Mouse (Mus musculus) liver, embryonic 13.5 days (tissue): Measurements from ENCODE around the gene Olfr519. TPM values are rescaled to one million over a fixed set of nuclear protein-coding genes. Genes with fewer than 3 reads are reported as not detected.

ENCODE experiments used
- ATAC-seq: fragments of 200-750 bp; cut with Nextera tagmentation; 2 replicates; pipeline ENCODE4 v1.8.0; 2017; ENCODE audit warnings: low read depth, mild to moderate bottlenecking, moderate number of reproducible peaks, moderate library complexity
- DNase-seq: peaks from one replicate; pipeline ENCODE4 v3.0.0; 2022
- H3K27ac ChIP-seq: fragments of 300-500 bp; sonication (generic); 2 replicates; pipeline ENCODE4 v1.5.1; 2015; ENCODE audit warnings: moderate library complexity, mild to moderate bottlenecking, inconsistent platforms
- H3K27me3 ChIP-seq: fragments of 300-500 bp; sonication (generic); 2 replicates; pipeline ENCODE4 v1.6.1; 2015; ENCODE audit warnings: mild to moderate bottlenecking, inconsistent platforms
- H3K36me3 ChIP-seq: fragments of 300-500 bp; sonication (generic); 2 replicates; pipeline ENCODE4 v1.6.1; 2015; ENCODE audit warnings: mild to moderate bottlenecking, inconsistent platforms
- H3K4me1 ChIP-seq: fragments of 300-500 bp; sonication (generic); replicated peaks from 2 replicates; pipeline ENCODE4 v1.6.1; 2015; ENCODE audit warnings: inconsistent platforms
- H3K4me2 ChIP-seq: fragments of 300-500 bp; sonication (generic); 2 replicates; pipeline ENCODE4 v1.6.1; 2015; ENCODE audit warnings: inconsistent platforms, mild to moderate bottlenecking, moderate library complexity
- H3K4me3 ChIP-seq: fragments of 300-500 bp; sonication (generic); replicated peaks from 2 replicates; pipeline ENCODE4 v1.5.1; 2015; ENCODE audit warnings: mild to moderate bottlenecking, inconsistent platforms
- H3K9ac ChIP-seq: fragments of 300-500 bp; sonication (generic); 2 replicates; pipeline ENCODE4 v1.6.1; 2015; ENCODE audit warnings: mild to moderate bottlenecking, inconsistent platforms
- H3K9me3 ChIP-seq: fragments of 300-500 bp; sonication (generic); replicated peaks from 2 replicates; pipeline ENCODE4 v1.6.1; 2016; ENCODE audit warnings: inconsistent platforms
- WGBS: fragments of 180-500 bp; shearing (Covaris S2); methylation state at CpG from one replicate; pipeline ENCODE4 v1.1.7; 2015; ENCODE audit not compliant: insufficient replicate concordance; 5-methylcytosine and 5-hydroxymethylcytosine counted together
- polyA plus RNA-seq: library from polyadenylated mRNA; unstranded; fragments of >200 nt; fragmentation: Nextera tagmentation; extraction: Ambion mirVana; gene quantifications from 2 replicates; pipeline ENCODE4 v1.2.1, GENCODE M21; 2015

Gene Olfr519
- polyA plus RNA-seq, 1 experiment from 2014 or later, result not detected

GRCm38 (mm10) chr7:108903969-108904368 is 9.7 kb upstream of the Olfr519 start:
- no peak for ATAC-seq
- WGBS, result 52% methylated on average over 2 of the region's 2 CpGs
- Histone ChIP-seq H3K4me3 (no peak overlapping the region), H3K9me3 (0 out of 2 replicates have a peak, but pooled peaks cover 2% of the 10 kb centered on the region), H3K27me3 (no peaks in the 10 kb centered on the region), H3K4me1 (no peaks in the 10 kb centered on the region), H3K36me3 (no peaks in the 10 kb centered on the region), H3K27ac (no peak overlapping the region), H3K9ac (no peak overlapping the region), H3K4me2 (no peak overlapping the region)
- no peak for DNase-seq

- no peak within 1 kb of the TSS for H3K4me2 ChIP-seq
- H3K27me3 ChIP-seq, result no peaks in the 10 kb centered on the region
- no peak within 1 kb of the TSS for H3K4me3 ChIP-seq
- H3K9me3 ChIP-seq, result no peaks in the 10 kb centered on the region
- 68% methylated on average over 4 of the region's 4 CpGs for WGBS
- DNase-seq (no peak), ATAC-seq (no peak)
- H3K36me3 ChIP-seq, result no peaks in the 10 kb centered on the region
- H3K9ac ChIP-seq, result no peak within 1 kb of the TSS
- no peak within 1 kb of the TSS for H3K27ac ChIP-seq
- H3K4me1 ChIP-seq, result no peaks in the 10 kb centered on the region
Measured at GRCm38 (mm10) chr7:108884906-108885305, 9.3 kb downstream of the Olfr519 start, which contains the start of gene Olfr518. TSS of gene Olfr518 (minus strand) at chr7:108885006.

DNA sequence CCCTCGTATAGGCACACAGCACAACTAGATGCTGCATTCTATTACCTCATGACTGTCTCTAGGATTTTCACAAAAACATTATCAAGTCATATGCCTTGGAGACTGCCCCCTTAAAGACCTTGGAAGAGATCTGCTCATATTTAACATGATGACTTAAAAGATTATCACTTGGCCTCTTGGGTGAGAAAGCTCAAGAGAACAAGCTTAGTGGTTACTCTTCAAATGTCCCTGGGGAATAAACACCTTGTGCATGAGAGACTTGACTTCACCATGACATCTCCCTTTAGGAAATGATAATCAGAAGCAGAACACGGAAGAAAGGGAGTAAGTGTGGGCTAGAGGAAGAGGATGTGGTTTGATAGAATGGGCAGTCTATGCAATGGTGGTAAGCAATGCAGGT is 21.9 kb downstream of the Olfr519 start, which contains the start of gene Olfr517:
Olfr517 (minus strand) TSS at position 101 of the 400 bp plus-strand sequence.
- 40% methylated on average over 2 of the region's 2 CpGs for WGBS
- Histone ChIP-seq H3K36me3 (no peaks in the 10 kb centered on the region), H3K4me3 (no peak within 1 kb of the TSS), H3K27ac (no peak within 1 kb of the TSS), H3K4me1 (no peaks in the 10 kb centered on the region), H3K9me3 (no peaks in the 10 kb centered on the region), H3K27me3 (no peaks in the 10 kb centered on the region), H3K9ac (no peak within 1 kb of the TSS), H3K4me2 (no peak within 1 kb of the TSS)
- no peak for DNase-seq
- ATAC-seq, result no peak

DNA sequence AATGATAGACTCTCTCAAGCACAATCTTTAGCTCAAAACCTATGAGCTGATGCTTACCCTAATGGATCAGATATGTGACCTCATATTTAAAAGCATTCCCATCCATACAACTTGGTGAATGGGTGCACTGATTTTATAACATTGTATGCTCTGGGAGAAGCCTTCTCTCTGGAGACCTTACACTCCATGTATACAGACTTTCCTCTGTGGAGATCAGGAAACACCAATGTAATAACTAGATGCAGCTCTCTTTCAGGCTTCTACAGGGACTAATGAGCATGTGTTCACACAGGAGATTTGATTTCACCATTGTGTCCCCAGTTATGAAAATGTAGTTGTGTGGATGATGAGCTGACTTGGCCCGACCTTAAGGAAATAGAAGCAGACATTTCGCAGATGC is 43.8 kb downstream of the Olfr519 start, which contains the start of gene Olfr516:
Olfr516 (minus strand) TSS at position 101 of the 400 bp plus-strand sequence.
- Histone ChIP-seq H3K4me3 (no peak within 1 kb of the TSS), H3K9me3 (no peaks in the 10 kb centered on the region), H3K27me3 (no peaks in the 10 kb centered on the region), H3K27ac (no peak within 1 kb of the TSS), H3K4me1 (no peaks in the 10 kb centered on the region), H3K9ac (no peak within 1 kb of the TSS), H3K36me3 (no peaks in the 10 kb centered on the region), H3K4me2 (no peak within 1 kb of the TSS)
- ATAC-seq (no peak), DNase-seq (no peak)
- 57% methylated on average over 2 of the region's 2 CpGs for whole genome bisulfite sequencing

Other genes starting within 250 kb of the Olfr519 start
- not detected in 2 replicates for gene Olfr509, start 242.5 kb downstream of the Olfr519 start, polyA plus RNA-seq
- not detected in 2 replicates for gene Olfr510, start 228.0 kb downstream of the Olfr519 start, polyA plus RNA-seq
- gene Olfr512, start 181.1 kb downstream of the Olfr519 start, polyA plus RNA-seq, result not detected in 2 replicates
- not detected in 2 replicates for gene Olfr513, start 143.4 kb downstream of the Olfr519 start, polyA plus RNA-seq
- not detected in 2 replicates for gene Olfr514, start 68.4 kb downstream of the Olfr519 start, polyA plus RNA-seq
- gene Olfr516, start 43.9 kb downstream of the Olfr519 start, polyA plus RNA-seq, result not detected in 2 replicates
- gene Olfr517, start 22.0 kb downstream of the Olfr519 start, polyA plus RNA-seq, result not detected in 2 replicates
- not detected in 2 replicates for gene Olfr518, start 9.4 kb downstream of the Olfr519 start, polyA plus RNA-seq
- 0.02 and 0.07 TPM in 2 replicates for gene Nlrp10, start 35.8 kb upstream of the Olfr519 start, polyA plus RNA-seq
- 40.6 and 48.6 TPM in 2 replicates for gene Eif3f, start 40.0 kb upstream of the Olfr519 start, polyA plus RNA-seq
- gene Tub, start 55.9 kb upstream of the Olfr519 start, polyA plus RNA-seq, result 0.06 and 0.07 TPM in 2 replicates
- 0.64 and 0.73 TPM in 2 replicates for gene Ric3, start 188.9 kb upstream of the Olfr519 start, polyA plus RNA-seq